Mouse (Mus musculus): ENCODE results near the gene Tax1bp3. TPM values are rescaled to one million over a fixed set of nuclear protein-coding genes. Genes with fewer than 3 reads are reported as not detected.

Tax1bp3 gene
- 227 and 237 TPM in 2 replicates for polyA plus RNA-seq (2015; fragmentation: Nextera tagmentation; extraction: Ambion mirVana)

GRCm38 (mm10) chr11:73176608-73177508, at the start of gene Tax1bp3, which contains the start of gene Emc6:
Gene Tax1bp3 (plus strand): TSS chr11:73177083.
Gene Emc6 (minus strand): TSS chr11:73177037.
- DNase-seq (ENCODE audit: low spot score) (peak; percentile 99), ATAC-seq (replicated peaks; ENCODE audit: low FRiP score, low read depth) (peak; percentile 96)
- peak within 1 kb of the TSS; percentile 98 for H3K4me3 ChIP-seq (replicated peaks; ENCODE audit: low read depth, low read length)
- under 1% methylated on average over 79 of the region's 81 CpGs for WGBS
- peak within 1 kb of the TSS; percentile 95 for H3K9ac ChIP-seq (ENCODE audit: low read depth, low read length)
- H3K9me3 ChIP-seq (replicated peaks; ENCODE audit: low read length): no peaks in the 10 kb centered on the region
- H3K27me3 ChIP-seq (ENCODE audit: insufficient read depth, low read length): no peaks in the 10 kb centered on the region
- peak within 1 kb of the TSS; percentile 98 for H3K27ac ChIP-seq
- peaks cover 14% of the 10 kb centered on the region for H3K4me1 ChIP-seq (replicated peaks; ENCODE audit: insufficient read depth, low read length)
- peak within 1 kb of the TSS; percentile 79 for H3K4me2 ChIP-seq (ENCODE audit: low read length)
- TF ChIP-seq CTCF (IDR thresholded peaks at IDR 0.05; ENCODE audit: low read depth): 0 out of 2 replicates have a peak, but pooled peaks have one; percentile 2
- H3K36me3 ChIP-seq (ENCODE audit: insufficient read depth, low read length): peaks cover 3% of the 10 kb centered on the region; the same call in 1 of the 2 replicates

DNA sequence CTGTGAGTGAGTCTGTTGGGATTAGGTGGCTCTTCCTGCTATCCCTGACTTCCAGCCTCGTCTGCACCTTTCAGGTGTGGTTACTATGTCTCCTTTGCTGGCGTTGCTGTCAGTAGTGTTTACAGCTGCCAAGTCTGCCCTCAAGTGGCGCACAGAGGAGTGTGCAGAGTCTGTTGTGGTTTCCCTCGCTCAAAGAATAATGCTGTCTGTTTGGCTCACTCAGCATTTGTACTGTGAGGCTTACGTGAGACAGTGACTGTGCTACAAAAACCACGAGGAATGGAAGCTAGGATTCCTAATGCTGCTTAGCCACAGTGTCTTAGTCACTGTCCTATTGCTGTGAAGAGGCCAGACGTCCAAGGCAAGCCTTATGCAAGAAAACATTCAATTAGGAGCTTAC, 45.9 kb upstream of the Tax1bp3 start:
- Histone ChIP-seq H3K27me3 (ENCODE audit: insufficient read depth, low read length) (no peaks in the 10 kb centered on the region), H3K4me1 (replicated peaks; ENCODE audit: insufficient read depth, low read length) (0 out of 2 replicates have a peak, but pooled peaks cover 3% of the 10 kb centered on the region), H3K9me3 (replicated peaks; ENCODE audit: low read length) (no peaks in the 10 kb centered on the region), H3K27ac (no peak overlapping the region), H3K4me2 (ENCODE audit: low read length) (no peak overlapping the region), H3K4me3 (replicated peaks; ENCODE audit: low read depth, low read length) (no peak overlapping the region), H3K9ac (ENCODE audit: low read depth, low read length) (no peak overlapping the region), H3K36me3 (ENCODE audit: insufficient read depth, low read length) (no peaks in the 10 kb centered on the region)
- WGBS: 76% methylated on average over 7 of the region's 7 CpGs
- ATAC-seq (replicated peaks; ENCODE audit: low FRiP score, low read depth) (no peak), DNase-seq (ENCODE audit: low spot score) (no peak)
- peak; percentile 56 for TF ChIP-seq CTCF (IDR thresholded peaks at IDR 0.05; ENCODE audit: low read depth)

GRCm38 (mm10) chr11:73132999-73133398, 43.9 kb upstream of the Tax1bp3 start:
- H3K27me3 ChIP-seq (ENCODE audit: insufficient read depth, low read length): no peaks in the 10 kb centered on the region
- no peak overlapping the region for H3K4me2 ChIP-seq (ENCODE audit: low read length)
- 97% methylated on average over 6 of the region's 6 CpGs for WGBS
- no peak overlapping the region for H3K27ac ChIP-seq
- DNase-seq (ENCODE audit: low spot score) (no peak), ATAC-seq (replicated peaks; ENCODE audit: low FRiP score, low read depth) (no peak)
- H3K4me1 ChIP-seq (replicated peaks; ENCODE audit: insufficient read depth, low read length): peaks cover 10% of the 10 kb centered on the region; the same call in 1 of the 2 replicates
- H3K36me3 ChIP-seq (ENCODE audit: insufficient read depth, low read length): no peaks in the 10 kb centered on the region
- no peak overlapping the region for H3K9ac ChIP-seq (ENCODE audit: low read depth, low read length)
- no peaks in the 10 kb centered on the region for H3K9me3 ChIP-seq (replicated peaks; ENCODE audit: low read length)
- no peak for TF ChIP-seq CTCF (IDR thresholded peaks at IDR 0.05; ENCODE audit: low read depth)
- no peak overlapping the region for H3K4me3 ChIP-seq (replicated peaks; ENCODE audit: low read depth, low read length)

- Histone ChIP-seq H3K36me3 (ENCODE audit: insufficient read depth, low read length) (no peaks in the 10 kb centered on the region), H3K4me3 (replicated peaks; ENCODE audit: low read depth, low read length) (no peak overlapping the region), H3K27me3 (ENCODE audit: insufficient read depth, low read length) (no peaks in the 10 kb centered on the region), H3K9ac (ENCODE audit: low read depth, low read length) (no peak overlapping the region), H3K9me3 (replicated peaks; ENCODE audit: low read length) (no peaks in the 10 kb centered on the region), H3K4me2 (ENCODE audit: low read length) (no peak overlapping the region), H3K27ac (no peak overlapping the region), H3K4me1 (replicated peaks; ENCODE audit: insufficient read depth, low read length) (peaks cover 10% of the 10 kb centered on the region; the same call in 1 of the 2 replicates)
- no peak for TF ChIP-seq CTCF (IDR thresholded peaks at IDR 0.05; ENCODE audit: low read depth)
- DNase-seq (ENCODE audit: low spot score): no peak
- ATAC-seq (replicated peaks; ENCODE audit: low FRiP score, low read depth): no peak
- 70% methylated on average over 5 of the region's 5 CpGs for WGBS
Observed at GRCm38 (mm10) chr11:73134222-73134621, 42.7 kb upstream of the Tax1bp3 start.

DNA sequence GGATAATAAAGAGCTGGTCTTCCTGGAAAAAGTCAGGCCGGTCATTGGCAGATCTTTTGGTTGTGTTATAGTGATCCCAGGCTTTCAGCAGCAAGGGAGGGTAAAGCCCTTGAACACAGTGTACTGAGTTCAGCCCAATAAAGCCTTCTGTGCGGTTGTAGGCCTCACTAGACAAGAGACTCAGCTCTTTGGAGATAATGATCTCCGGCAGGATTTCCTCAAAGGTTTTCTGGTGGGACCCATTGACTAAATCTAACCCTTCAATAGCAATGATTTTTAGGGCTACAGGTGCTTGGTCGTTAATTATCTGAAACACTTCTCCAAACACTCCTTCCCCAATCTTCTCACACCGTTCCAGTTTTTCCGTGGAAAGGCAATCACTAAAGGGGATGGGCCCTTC, 40.3 kb upstream of the Tax1bp3 start:
- peaks cover 10% of the 10 kb centered on the region; the same call in 1 of the 2 replicates for H3K4me1 ChIP-seq (replicated peaks; ENCODE audit: insufficient read depth, low read length)
- H3K9me3 ChIP-seq (replicated peaks; ENCODE audit: low read length): no peaks in the 10 kb centered on the region
- no peak for ATAC-seq (replicated peaks; ENCODE audit: low FRiP score, low read depth)
- peak overlapping the region; percentile 90 for H3K4me3 ChIP-seq (replicated peaks; ENCODE audit: low read depth, low read length)
- TF ChIP-seq CTCF (IDR thresholded peaks at IDR 0.05; ENCODE audit: low read depth): no peak
- H3K36me3 ChIP-seq (ENCODE audit: insufficient read depth, low read length): no peaks in the 10 kb centered on the region
- no peak for DNase-seq (ENCODE audit: low spot score)
- H3K4me2 ChIP-seq (ENCODE audit: low read length): peak overlapping the region; percentile 86
- H3K9ac ChIP-seq (ENCODE audit: low read depth, low read length): no peak overlapping the region; the same call in 1 of the 2 replicates
- 49% methylated on average over 6 of the region's 6 CpGs for WGBS
- no peak overlapping the region for H3K27ac ChIP-seq
- H3K27me3 ChIP-seq (ENCODE audit: insufficient read depth, low read length): no peaks in the 10 kb centered on the region

DNA sequence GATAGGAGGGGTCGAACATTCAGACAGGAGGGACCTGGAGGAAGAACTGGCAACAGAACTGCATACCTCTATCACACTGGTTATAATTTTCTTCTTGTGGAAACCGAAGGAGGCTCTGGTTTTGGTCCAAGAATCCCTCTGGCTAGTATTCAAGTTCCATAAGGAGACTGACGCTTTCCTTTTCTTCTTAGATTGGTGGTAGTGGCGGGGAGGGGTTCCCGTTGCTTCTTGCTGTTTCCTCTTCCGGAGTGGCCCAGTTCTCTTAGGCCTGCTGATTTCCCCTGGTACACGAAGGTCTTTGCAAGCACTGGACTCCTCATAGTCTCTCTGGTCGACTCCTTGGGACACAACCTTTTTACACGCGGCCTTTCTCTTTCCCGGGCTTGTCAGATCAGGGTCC, 39.8 kb upstream of the Tax1bp3 start:
- DNase-seq (ENCODE audit: low spot score) (peak; percentile 66), ATAC-seq (replicated peaks; ENCODE audit: low FRiP score, low read depth) (no peak)
- Histone ChIP-seq H3K36me3 (ENCODE audit: insufficient read depth, low read length) (no peaks in the 10 kb centered on the region), H3K4me3 (replicated peaks; ENCODE audit: low read depth, low read length) (peak overlapping the region; percentile 90), H3K9ac (ENCODE audit: low read depth, low read length) (peak overlapping the region; percentile 82), H3K4me1 (replicated peaks; ENCODE audit: insufficient read depth, low read length) (peaks cover 10% of the 10 kb centered on the region; the same call in 1 of the 2 replicates), H3K27ac (peak overlapping the region; percentile 20; the same call in 1 of the 2 replicates), H3K27me3 (ENCODE audit: insufficient read depth, low read length) (no peaks in the 10 kb centered on the region), H3K4me2 (ENCODE audit: low read length) (peak overlapping the region; percentile 86), H3K9me3 (replicated peaks; ENCODE audit: low read length) (no peaks in the 10 kb centered on the region)
- TF ChIP-seq CTCF (IDR thresholded peaks at IDR 0.05; ENCODE audit: low read depth): no peak
- 26% methylated on average over 11 of the region's 11 CpGs for WGBS
